Mouse (Mus musculus) CH12.LX (cell line): ENCODE results near the gene Jtb.
A peak's percentile ranks its signal among the peaks of the same experiment; 100 is the strongest.

Experiments
- CHD1 ChIP-seq: IDR thresholded peaks from 2 replicates; pipeline ENCODE4 v1.6.1; 2012; ENCODE audit warnings: low read depth, low read length, improper control_type of control experiment, inconsistent platforms
- CHD2 ChIP-seq: IDR thresholded peaks from 2 replicates; pipeline ENCODE4 v1.6.1; 2011; ENCODE audit warnings: low read length, improper control_type of control experiment
- CTCF ChIP-seq, 2 experiments: IDR thresholded peaks in 1 of 2; conservative IDR thresholded peaks in 1 of 2; 2 replicates each; pipeline ENCODE4 v1.5.1; 2011 to 2012; ENCODE audit warnings: low read depth in 2 of 2, low read length in 2 of 2, improper control_type of control experiment in 1 of 2, inconsistent platforms in 1 of 2, mild to moderate bottlenecking in 1 of 2, moderate library complexity in 1 of 2
- ETS1 ChIP-seq: conservative IDR thresholded peaks from 2 replicates; pipeline ENCODE4 v1.6.1; 2012; ENCODE audit warnings: low read depth, mild to moderate bottlenecking, inconsistent platforms, low read length, improper control_type of control experiment, moderate library complexity
- MAFK ChIP-seq: IDR thresholded peaks from 2 replicates; pipeline ENCODE4 v1.6.1; 2011; ENCODE audit warnings: low read length, improper control_type of control experiment; ENCODE audit not compliant: insufficient replicate concordance
- MEF2A ChIP-seq: IDR thresholded peaks from 2 replicates; pipeline ENCODE4 v1.6.1; 2014; ENCODE audit warnings: low read depth, mild to moderate bottlenecking, inconsistent platforms, low read length, improper control_type of control experiment, borderline replicate concordance
- NRF1 ChIP-seq: IDR thresholded peaks from 2 replicates; pipeline ENCODE4 v1.6.1; 2014; ENCODE audit warnings: low read depth, mild to moderate bottlenecking, inconsistent platforms, low read length, improper control_type of control experiment, moderate library complexity
- POLR2A ChIP-seq: IDR thresholded peaks from 2 replicates; pipeline ENCODE4 v1.6.1; 2011; ENCODE audit warnings: low read depth, mild to moderate bottlenecking, improper control_type of control experiment, low read length
- RAD21 ChIP-seq: IDR thresholded peaks from 2 replicates; pipeline ENCODE4 v1.6.1; 2011; ENCODE audit warnings: low read depth, mild to moderate bottlenecking, low read length, improper control_type of control experiment, moderate library complexity
- UBTF ChIP-seq: IDR thresholded peaks from 2 replicates; pipeline ENCODE4 v1.6.1; 2012; ENCODE audit warnings: low read depth, mild to moderate bottlenecking, inconsistent platforms, low read length, improper control_type of control experiment, moderate library complexity
- USF1 ChIP-seq: IDR thresholded peaks from 2 replicates; pipeline ENCODE4 v1.6.1; 2014; ENCODE audit warnings: low read depth, mild to moderate bottlenecking, inconsistent platforms, low read length, improper control_type of control experiment
- ZC3H11A ChIP-seq: IDR thresholded peaks from 2 replicates; pipeline ENCODE4 v1.6.1; 2012; ENCODE audit warnings: low read depth, mild to moderate bottlenecking, inconsistent platforms, low read length, improper control_type of control experiment
- ZKSCAN1 ChIP-seq: IDR thresholded peaks from 2 replicates; pipeline ENCODE4 v1.6.1; 2012; ENCODE audit warnings: low read depth, inconsistent platforms, low read length, improper control_type of control experiment, borderline replicate concordance
- ZNF384 ChIP-seq: IDR thresholded peaks from 2 replicates; pipeline ENCODE4 v1.6.1; 2012; ENCODE audit warnings: low read depth, low read length, improper control_type of control experiment, inconsistent platforms

- TF ChIP-seq CTCF (conservative IDR thresholded peaks at IDR 0.05 in 1 of 2, IDR thresholded peaks at IDR 0.05 in 1 of 2; ENCODE audit: low read depth in 2 of 2, low read length in 2 of 2) (no peak), MEF2A (no peak), POLR2A (0 out of 2 replicates have a peak, but pooled peaks have one; percentile 1), NRF1 (no peak), CHD2 (no peak; the same call in 1 of the 2 replicates), RAD21 (no peak), USF1 (no peak), ZNF384 (no peak), UBTF (no peak), ETS1 (no peak), ZKSCAN1 (no peak), MAFK (no peak), ZC3H11A (no peak), CHD1 (peak; percentile 21; the same call in 1 of the 2 replicates)
Observed at GRCm38 (mm10) chr3:90255194-90255565, 23.8 kb downstream of the Jtb start.
